ENCODE assay signal across 24 mouse cellular contexts in genomic region chr9:114329855-114330254, GRCm38 (mm10). TPM values are rescaled to one million over a fixed set of nuclear protein-coding genes. Genes with fewer than 3 reads are reported as not detected.
DNase-seq lines count a peak whose midpoint lies in the region; ATAC-seq and TF ChIP-seq lines count a peak whose summit lies in the region.
"Not testable (repeated sequence)": the region's sequence is repeated elsewhere in the genome, so short reads cannot be mapped to it uniquely, and the experiment has no call there.
"Had no signal": no experiment of that assay in that cellular context is flagged by ENCODE, and none has a peak within 500 bp of the region (broad histone marks: within the 10 kb centered on the region; RNA-seq: fewer than 3 reads in every experiment).

Gene Bcl2a1c (plus strand): TSS chr9:114330135.

- TF ChIP-seq EP300 in lung, postnatal 0 days (IDR thresholded peaks at IDR 0.05): not testable (repeated sequence)

- H3K4me1 ChIP-seq in lung, postnatal 0 days (ENCODE audit: insufficient read depth, low read depth, low read length): not testable (repeated sequence)

- not testable (repeated sequence) for H3K27ac ChIP-seq in lung, postnatal 0 days (ENCODE audit: low read length)

- H3K27me3 ChIP-seq in lung, postnatal 0 days (replicated peaks; ENCODE audit: insufficient read depth, low read length): not testable (repeated sequence)

- H3K4me2 ChIP-seq in lung, postnatal 0 days (replicated peaks; ENCODE audit: low read depth, low read length): not testable (repeated sequence)

- peak; percentile 30 for DNase-seq in induced T-regulatory cell, adult 2 months (ENCODE audit: low read depth)
- DNase-seq in lung, adult 18-20 months: peak; percentile 4 to 12
- DNase-seq in lung, postnatal 0 days (ENCODE audit: low spot score): peak; percentile 42

- not testable (repeated sequence) for H3K36me3 ChIP-seq in lung, postnatal 0 days (ENCODE audit: insufficient read depth, low read length)

- peak; percentile 94 for ATAC-seq in CD4-positive, CD25-positive, alpha-beta regulatory T cell, adult 4 months
- ATAC-seq in activated CD4-positive, CD25-positive, alpha-beta regulatory T cell, adult 4 months: peak; percentile 84
- 0 out of 2 replicates have a peak, but pooled peaks have one; percentile 33 for ATAC-seq in lung, postnatal 0 days
- peak; percentile 86 for ATAC-seq in megakaryocyte progenitor cell, adult 5-6 weeks (replicated peaks; ENCODE audit: poor library complexity)
- ATAC-seq in neutrophil, adult 5-6 weeks (ENCODE audit: extremely low read depth, insufficient number of reproducible peaks, low FRiP score, poor library complexity, severe bottlenecking): peak; percentile 94

- 42% methylated on average over 9 of the region's 9 CpGs for WGBS in lung, postnatal 0 days

- H3K9me3 ChIP-seq in lung, postnatal 0 days (ENCODE audit: low read length): not testable (repeated sequence)

- H3K9ac ChIP-seq in lung, postnatal 0 days (replicated peaks; ENCODE audit: low read depth): not testable (repeated sequence)

- not testable (repeated sequence) for TF ChIP-seq CTCF in lung, postnatal 0 days (IDR thresholded peaks at IDR 0.05)

- H3K4me3 ChIP-seq in lung, postnatal 0 days (ENCODE audit: low read depth, low read length): not testable (repeated sequence)

RNA-seq across cellular contexts. Expression of gene Bcl2a1c, which starts in this region (rescaled TPM):
- 1 to 10 TPM in 1 of 2 experiments, not detected in 1; 2.5 TPM for polyA plus RNA-seq in CD4-positive, CD25-positive, alpha-beta regulatory T cell, adult 4 months (2017; shearing (Covaris generic))
- 1 to 10 TPM in 1 of 2 experiments, not detected in 1; 1.7 TPM for polyA plus RNA-seq in activated CD4-positive, CD25-positive, alpha-beta regulatory T cell, adult 4 months (2017; shearing (Covaris generic))
- 2.3 and 3.0 TPM in 2 replicates for polyA plus RNA-seq in lung, postnatal 0 days (2015; fragmentation: Nextera tagmentation; extraction: Ambion mirVana)
- total RNA-seq in megakaryocyte progenitor cell, adult 5-6 weeks (2015): not detected in 2 replicates
- total RNA-seq in megakaryocyte progenitor cell, adult 5-6 weeks (2017): not detected in 2 replicates
- not detected in 2 replicates for total RNA-seq in neutrophil, adult 5-6 weeks (2017)
- total RNA-seq: adrenal gland, adult 2 months; adrenal gland, postnatal 25 days; forebrain, postnatal 0 days; G1E; gastrocnemius, adult 18-20 months; gastrocnemius, postnatal 14 days; heart, adult 8-10 months; heart, postnatal 25 days had no signal
- polyA plus RNA-seq: adrenal gland, adult 2 months; embryonic facial prominence, embryonic 10.5 days; embryonic facial prominence, embryonic 14.5 days; forebrain, embryonic 13.5 days; forebrain, postnatal 0 days; G1E; gonadal fat pad, adult 2 months; heart, embryonic 12.5 days; heart, embryonic 16.5 days; hindbrain, embryonic 11.5 days; hindbrain, embryonic 15.5 days; intestine, embryonic 14.5 days had no signal

Comparison
In these comparisons a context has a peak if more than half of its experiments do, and no peak if none do; other contexts are left out.
1. Peak in ATAC-seq in megakaryocyte progenitor cell, adult 5-6 weeks; RNA of the gene not detected or under 1 TPM.
2. Peak in ATAC-seq in neutrophil, adult 5-6 weeks; RNA of the gene not detected or under 1 TPM.
3. ATAC-seq: peak in every context shown above with its lines; median percentile 94 in CD4-positive, CD25-positive, alpha-beta regulatory T cell, adult 4 months; 94 in neutrophil, adult 5-6 weeks; 86 in megakaryocyte progenitor cell, adult 5-6 weeks; 84 in activated CD4-positive, CD25-positive, alpha-beta regulatory T cell, adult 4 months; 33 in lung, postnatal 0 days.